Mouse (Mus musculus): ENCODE data around the gene Fam19a5.

Gene Fam19a5

DNA sequence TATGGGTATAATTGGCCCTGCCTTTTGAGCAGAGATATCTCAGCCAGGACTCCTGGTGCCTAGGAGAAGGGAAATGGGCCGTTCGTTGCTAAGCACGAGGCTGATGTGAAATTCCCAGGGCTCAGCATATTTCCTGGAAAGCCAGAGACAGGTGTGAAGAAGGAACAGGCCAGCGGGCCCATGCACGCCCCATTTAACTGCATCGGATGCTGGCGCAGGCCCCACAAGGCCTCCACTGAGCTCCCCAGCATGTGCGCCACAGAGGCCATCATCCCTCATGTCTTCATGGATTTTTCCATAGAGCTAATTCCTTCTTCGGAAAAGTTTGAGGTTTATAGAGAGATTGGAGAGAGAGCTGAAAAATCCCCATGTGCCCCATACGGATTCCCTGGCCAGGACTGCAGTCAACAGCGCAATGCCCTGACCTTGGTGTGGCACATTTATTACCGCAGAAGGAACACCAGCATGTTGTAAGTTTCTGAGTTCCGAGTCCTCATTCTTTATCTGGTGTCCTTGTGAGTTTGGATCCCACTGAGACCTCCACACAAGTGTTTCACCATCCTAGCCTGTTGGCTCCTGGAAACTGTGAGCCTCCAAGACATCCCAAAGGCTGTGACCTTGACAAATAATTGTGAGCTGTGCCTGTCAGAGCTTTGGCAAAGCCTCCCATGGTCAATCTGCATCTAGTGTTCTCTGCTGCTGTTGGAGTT, 122.1 kb downstream of the Fam19a5 start:
- no peak for DNase-seq (ENCODE audit: low spot score in 2 of 2)

- no peak for DNase-seq (ENCODE audit: low spot score in 2 of 2)
These were observed 123.3 kb downstream of the Fam19a5 start for GRCm38 (mm10) chr15:87667416-87667815.

- no peak for DNase-seq (ENCODE audit: low spot score in 2 of 2)
These were observed 124.0 kb downstream of the Fam19a5 start for GRCm38 (mm10) chr15:87668112-87668511.

DNA sequence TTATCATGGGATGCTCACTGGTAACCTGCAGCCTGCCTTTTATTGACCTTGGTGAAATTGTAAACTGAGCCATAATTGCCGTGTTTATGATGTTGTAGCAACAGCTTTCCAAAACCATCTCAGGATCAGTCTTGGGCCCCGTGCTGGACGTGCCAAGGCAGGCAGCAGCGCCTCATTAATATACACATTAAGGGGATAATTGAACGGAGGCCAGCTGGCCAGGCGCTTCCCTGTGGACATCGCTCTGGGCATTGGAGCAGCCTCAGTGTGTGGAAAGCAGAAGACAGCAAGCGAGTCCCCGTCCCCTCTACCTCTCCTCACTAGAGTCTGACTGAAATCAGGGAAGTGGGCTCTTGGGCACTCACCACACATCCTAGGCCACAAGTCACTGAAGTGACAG, 127.8 kb downstream of the Fam19a5 start:
- DNase-seq (ENCODE audit: low spot score in 2 of 2), result no peak

GRCm38 (mm10) chr15:87678711-87679110, 134.6 kb downstream of the Fam19a5 start:
- no peak for DNase-seq (ENCODE audit: low spot score in 2 of 2)

DNA sequence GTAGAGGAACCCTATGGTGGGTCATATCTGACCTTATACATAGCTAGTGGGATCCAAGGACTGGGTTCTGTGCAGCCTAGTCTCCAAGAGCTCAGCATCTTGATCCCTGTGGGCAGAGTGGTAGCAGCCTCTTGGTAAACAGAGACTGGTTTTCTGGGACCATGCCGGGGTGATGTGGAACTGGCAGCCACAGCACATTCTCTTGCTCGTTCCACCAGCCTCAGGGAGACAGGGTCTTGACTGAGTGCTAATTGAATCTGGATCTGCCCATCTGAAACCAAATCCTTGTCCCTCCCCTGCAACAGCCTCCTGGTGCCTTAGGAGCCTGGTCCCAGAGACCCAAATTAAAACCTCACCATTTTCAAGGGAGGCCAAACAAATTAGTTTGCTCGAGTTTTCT, 138.3 kb downstream of the Fam19a5 start:
- no peak for DNase-seq (ENCODE audit: low spot score in 2 of 2)

- no peak for DNase-seq (ENCODE audit: low spot score in 2 of 2)
These were observed 142.4 kb downstream of the Fam19a5 start for GRCm38 (mm10) chr15:87686415-87687040.

DNA sequence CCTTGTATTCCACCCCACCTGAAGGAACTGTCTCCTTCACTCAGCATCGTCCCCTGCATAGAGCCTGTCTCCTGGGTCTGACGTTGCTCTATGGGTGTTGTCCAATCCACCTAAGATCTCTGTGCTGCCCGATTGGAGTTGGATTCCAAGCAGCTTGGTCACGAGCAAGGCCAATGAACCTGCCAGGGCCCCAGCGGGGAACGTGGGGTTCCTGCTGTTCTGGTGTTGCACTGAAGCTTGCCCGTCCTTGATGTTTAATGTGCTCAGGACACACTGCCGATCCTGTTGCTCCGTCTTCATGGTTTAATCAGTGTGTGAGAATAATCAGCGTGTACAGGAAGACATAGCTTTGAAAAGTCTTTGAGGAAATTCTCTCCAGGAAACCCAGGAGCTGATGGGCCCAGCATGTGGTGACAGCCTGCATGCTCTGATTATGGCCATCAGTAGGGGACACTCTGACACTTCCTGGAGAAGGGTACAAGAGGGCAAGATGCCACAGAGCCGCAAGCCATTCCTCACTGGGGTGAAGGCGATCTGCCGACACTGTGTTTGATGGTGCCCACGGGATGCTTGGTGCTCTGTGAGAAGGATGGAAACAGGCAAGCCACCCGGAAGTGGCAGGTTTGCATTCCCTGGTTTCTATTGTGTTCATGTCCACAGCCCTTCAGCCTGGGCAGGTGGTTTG, 147.3 kb downstream of the Fam19a5 start:
- DNase-seq (ENCODE audit: low spot score in 2 of 2), result no peak

GRCm38 (mm10) chr15:87691958-87692357, 147.9 kb downstream of the Fam19a5 start:
- DNase-seq (ENCODE audit: low spot score in 2 of 2), result no peak

GRCm38 (mm10) chr15:87692394-87692793, 148.3 kb downstream of the Fam19a5 start:
- no peak for DNase-seq (ENCODE audit: low spot score in 2 of 2)

DNA sequence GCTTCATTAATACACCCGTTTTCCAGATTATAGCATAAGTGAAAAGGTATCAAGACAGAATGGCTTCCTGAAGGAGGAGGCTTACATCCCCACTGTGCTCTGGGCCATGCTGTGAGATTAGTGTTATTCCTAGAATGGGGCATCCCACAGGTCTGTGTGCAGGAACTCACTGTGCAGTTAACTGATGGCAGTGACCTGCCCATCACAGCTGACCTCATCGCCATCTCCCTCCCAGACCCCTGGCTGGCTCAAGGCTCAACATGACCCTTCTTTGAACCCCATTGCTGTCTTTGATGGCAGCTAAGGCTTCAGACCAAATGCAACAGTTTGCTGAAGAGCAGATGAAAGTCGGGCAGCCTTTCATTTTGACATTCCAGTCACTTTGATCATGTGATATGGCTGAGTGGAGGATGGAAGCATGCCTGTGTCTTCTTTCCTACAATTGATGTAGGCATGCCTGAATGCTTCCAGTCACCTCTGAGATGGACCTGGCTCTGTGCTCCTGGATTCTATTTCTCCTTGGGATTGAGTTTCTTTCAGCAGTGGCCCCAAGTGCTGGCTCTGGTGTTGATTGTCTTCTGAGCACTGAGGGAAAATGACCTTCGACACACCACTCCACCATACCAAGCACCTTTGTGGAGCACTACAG, 148.9 kb downstream of the Fam19a5 start:
- DNase-seq (ENCODE audit: low spot score in 2 of 2), result no peak

- no peak for DNase-seq (ENCODE audit: low spot score in 2 of 2)
These were observed 153.4 kb downstream of the Fam19a5 start for GRCm38 (mm10) chr15:87697433-87697996.

DNA sequence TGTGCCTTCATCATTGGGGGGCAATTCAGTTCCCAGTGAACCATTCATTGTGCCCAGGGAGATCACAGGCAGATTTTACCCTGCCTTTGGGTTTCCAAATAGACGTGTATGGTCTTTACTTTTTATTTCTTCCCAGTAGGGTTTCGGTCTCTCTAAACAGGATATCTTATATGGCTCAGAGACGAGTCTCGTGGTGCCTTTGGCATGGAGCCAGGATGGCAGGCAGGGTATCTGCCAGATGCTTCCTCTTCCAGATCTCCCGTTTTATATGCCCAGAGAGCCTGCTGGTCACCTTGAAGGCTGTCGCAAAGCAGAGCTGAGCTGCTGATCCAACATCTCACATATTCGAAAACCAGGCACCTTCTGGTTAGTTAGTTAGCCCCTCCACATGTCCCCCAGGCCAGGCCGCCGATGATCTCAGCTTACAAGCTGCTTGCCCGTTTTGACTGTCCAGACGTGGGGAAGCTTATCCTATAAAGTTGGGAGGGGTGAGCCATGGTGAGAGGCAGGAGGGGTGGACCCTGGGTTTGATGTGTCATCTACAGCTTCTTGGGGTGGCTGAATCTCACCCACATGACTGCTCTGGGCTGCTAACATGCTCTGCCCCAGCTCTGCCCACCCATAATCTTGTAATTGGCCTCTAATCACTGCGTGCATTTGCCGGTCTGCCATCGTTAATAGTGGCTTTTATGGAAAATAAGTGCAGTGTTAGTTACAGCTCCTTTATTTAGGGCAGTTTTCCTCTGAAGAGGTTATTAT, 154.6 kb downstream of the Fam19a5 start:
- DNase-seq (ENCODE audit: low spot score in 2 of 2), result no peak

GRCm38 (mm10) chr15:87702821-87703220, 158.7 kb downstream of the Fam19a5 start:
- no peak for DNase-seq (ENCODE audit: low spot score in 2 of 2)

- DNase-seq (ENCODE audit: low spot score in 2 of 2), result no peak
These were observed 159.2 kb downstream of the Fam19a5 start for GRCm38 (mm10) chr15:87703334-87703733.

DNA sequence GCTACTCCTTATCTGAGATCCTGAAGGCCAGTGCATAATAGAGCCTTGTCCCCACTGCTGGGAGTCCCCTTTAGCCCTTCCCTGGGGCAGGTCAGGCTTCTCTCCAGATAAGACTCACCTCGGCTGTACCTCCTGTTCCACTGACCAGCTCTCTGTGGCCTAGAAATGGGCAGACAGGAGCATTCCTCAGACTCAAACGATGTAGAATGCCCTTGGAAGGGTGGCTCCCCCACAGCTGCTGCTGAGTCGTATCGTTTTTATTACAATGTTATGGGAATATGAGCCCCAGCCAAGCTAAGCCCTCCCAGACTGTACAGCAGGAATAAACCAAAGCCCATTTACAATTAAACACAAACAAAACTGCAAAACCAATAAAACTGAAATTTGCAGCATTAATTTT, 167.7 kb downstream of the Fam19a5 start:
- DNase-seq (ENCODE audit: low spot score in 2 of 2), result no peak

- no peak for DNase-seq (ENCODE audit: low spot score in 2 of 2)
These were observed 168.1 kb downstream of the Fam19a5 start for GRCm38 (mm10) chr15:87712221-87712620.

DNA sequence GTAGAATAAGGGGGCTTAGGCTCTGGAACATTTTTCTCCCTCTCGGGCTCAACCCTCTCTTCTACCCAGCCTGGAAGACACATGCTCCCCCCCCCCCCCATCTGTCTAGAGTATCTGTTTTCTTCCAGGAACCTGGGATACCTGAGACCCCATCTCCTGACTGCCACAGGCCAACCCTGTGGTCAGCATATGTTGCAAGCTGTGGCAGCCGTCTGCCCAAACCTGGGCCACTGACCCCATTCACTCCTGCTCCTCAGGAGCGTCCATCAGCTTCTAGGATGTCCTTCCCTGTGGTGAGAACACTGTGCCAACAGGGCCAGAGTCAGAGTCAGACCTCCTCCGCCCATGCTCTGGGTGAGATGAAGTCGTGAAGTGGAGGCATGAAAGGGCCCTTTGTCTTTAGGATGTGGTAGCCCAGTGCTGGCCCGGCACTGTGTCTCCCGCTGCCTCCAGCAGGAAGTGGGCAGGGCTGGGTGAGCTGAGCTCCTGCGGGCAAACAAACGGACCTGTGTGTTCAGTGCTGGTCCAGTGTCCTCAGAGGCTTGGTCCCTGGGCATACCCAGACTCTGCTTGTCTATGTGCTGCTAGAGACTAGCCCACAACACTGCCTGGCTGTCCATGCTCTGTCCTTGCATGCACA, 171.1 kb downstream of the Fam19a5 start:
- no peak for DNase-seq (ENCODE audit: low spot score in 2 of 2)

- no peak for DNase-seq (ENCODE audit: low spot score in 2 of 2)
These were observed 173.0 kb downstream of the Fam19a5 start for GRCm38 (mm10) chr15:87717056-87717455.

GRCm38 (mm10) chr15:87723455-87723986, 179.4 kb downstream of the Fam19a5 start:
- DNase-seq (ENCODE audit: low spot score in 2 of 2), result no peak

All from thymus, postnatal 10 days (tissue).